Mouse (Mus musculus) neural tube, embryonic 12.5 days (tissue): ENCODE data around the gene Acoxl. TPM values are rescaled to one million over a fixed set of nuclear protein-coding genes. Genes with fewer than 3 reads are reported as not detected.

Experiments
- ATAC-seq: fragments of 200-750 bp; cut with Nextera tagmentation; 2 replicates; pipeline ENCODE4 v1.8.0; 2017; ENCODE audit warnings: low read depth, mild to moderate bottlenecking, moderate TSS enrichment, moderate library complexity; ENCODE audit not compliant: low FRiP score
- H3K27ac ChIP-seq: fragments of 300-500 bp; sonication (generic); 2 replicates; pipeline ENCODE4 v1.5.1; 2016
- H3K27me3 ChIP-seq: fragments of 300-500 bp; sonication (generic); replicated peaks from 2 replicates; pipeline ENCODE4 v1.6.1; 2016; ENCODE audit warnings: mild to moderate bottlenecking
- H3K36me3 ChIP-seq: fragments of 300-500 bp; sonication (generic); 2 replicates; pipeline ENCODE4 v1.6.1; 2016; ENCODE audit warnings: mild to moderate bottlenecking
- H3K4me1 ChIP-seq: fragments of 300-500 bp; sonication (generic); 2 replicates; pipeline ENCODE4 v1.6.1; 2016
- H3K4me2 ChIP-seq: fragments of 300-500 bp; sonication (generic); replicated peaks from 2 replicates; pipeline ENCODE4 v1.6.1; 2016; ENCODE audit warnings: mild to moderate bottlenecking
- H3K4me3 ChIP-seq: fragments of 300-500 bp; sonication (generic); 2 replicates; pipeline ENCODE4 v1.5.1; 2016
- H3K9ac ChIP-seq: fragments of 300-500 bp; sonication (generic); 2 replicates; pipeline ENCODE4 v1.6.1; 2016; ENCODE audit warnings: mild to moderate bottlenecking
- H3K9me3 ChIP-seq: fragments of 300-500 bp; sonication (generic); 2 replicates; pipeline ENCODE4 v1.6.1; 2016; ENCODE audit warnings: mild to moderate bottlenecking
- WGBS: fragments of 180-500 bp; shearing (Covaris S2); methylation state at CpG from one replicate; pipeline ENCODE4 v1.1.7; 2016; 5-methylcytosine and 5-hydroxymethylcytosine counted together
- polyA plus RNA-seq: library from polyadenylated mRNA; unstranded; fragments of >200 nt; fragmentation: Nextera tagmentation; extraction: Ambion mirVana; gene quantifications from 2 replicates; pipeline ENCODE4 v1.2.1, GENCODE M21; 2016

Gene Acoxl
- polyA plus RNA-seq, 1 experiment from 2014 or later = not detected

DNA sequence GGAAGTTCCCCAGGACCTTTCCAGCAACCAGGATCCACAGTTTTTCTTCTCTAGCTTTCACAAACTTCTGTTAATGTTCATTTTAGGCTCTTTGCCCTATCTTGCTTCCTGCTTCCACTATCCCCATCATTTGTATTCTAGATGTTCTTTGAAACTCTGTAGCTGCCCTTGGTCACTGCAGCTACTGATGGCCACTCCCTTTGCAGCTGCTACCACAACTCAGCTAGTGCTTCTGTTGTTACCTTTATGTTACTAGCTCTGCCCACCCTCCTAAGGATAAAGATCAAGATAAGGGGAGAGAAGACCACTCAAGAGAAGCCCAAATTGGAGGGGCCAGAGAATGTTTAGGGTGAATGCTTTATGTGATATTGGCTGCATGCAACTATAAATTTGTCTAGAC is 7.3 kb downstream of the Acoxl start:
- ATAC-seq = no peak
- Histone ChIP-seq H3K9ac (no peak overlapping the region), H3K27me3 (0 out of 2 replicates have a peak, but pooled peaks cover under 1% of the 10 kb centered on the region), H3K4me2 (no peak overlapping the region), H3K4me3 (no peak overlapping the region), H3K9me3 (no peaks in the 10 kb centered on the region), H3K36me3 (no peaks in the 10 kb centered on the region), H3K27ac (no peak overlapping the region), H3K4me1 (no peaks in the 10 kb centered on the region)

DNA sequence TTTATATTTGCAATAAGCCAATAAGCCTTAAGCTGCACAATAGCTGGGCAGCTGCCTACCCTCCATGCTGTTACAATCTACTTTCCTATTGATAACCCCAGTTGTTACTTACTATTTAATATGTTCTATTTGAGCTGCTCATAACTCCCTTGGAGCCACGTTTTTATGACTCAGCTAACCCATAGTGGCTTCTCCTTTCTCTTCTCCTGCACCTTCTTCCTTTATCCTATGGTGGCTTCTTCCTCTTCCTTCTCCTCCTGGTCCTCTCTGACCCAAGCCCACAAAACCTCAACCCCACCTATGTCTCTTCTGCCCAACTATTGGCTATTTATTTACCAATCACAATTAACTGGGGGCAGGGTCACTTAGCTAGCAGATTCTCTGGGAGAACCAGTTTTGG is 7.9 kb downstream of the Acoxl start:
- Histone ChIP-seq H3K9me3 (no peaks in the 10 kb centered on the region), H3K27me3 (no peaks in the 10 kb centered on the region), H3K4me1 (no peaks in the 10 kb centered on the region), H3K4me2 (no peak overlapping the region), H3K4me3 (no peak overlapping the region), H3K9ac (no peak overlapping the region), H3K27ac (no peak overlapping the region), H3K36me3 (no peaks in the 10 kb centered on the region)
- ATAC-seq = no peak
- 27% methylated on average over 1 of the region's 1 CpGs for WGBS

DNA sequence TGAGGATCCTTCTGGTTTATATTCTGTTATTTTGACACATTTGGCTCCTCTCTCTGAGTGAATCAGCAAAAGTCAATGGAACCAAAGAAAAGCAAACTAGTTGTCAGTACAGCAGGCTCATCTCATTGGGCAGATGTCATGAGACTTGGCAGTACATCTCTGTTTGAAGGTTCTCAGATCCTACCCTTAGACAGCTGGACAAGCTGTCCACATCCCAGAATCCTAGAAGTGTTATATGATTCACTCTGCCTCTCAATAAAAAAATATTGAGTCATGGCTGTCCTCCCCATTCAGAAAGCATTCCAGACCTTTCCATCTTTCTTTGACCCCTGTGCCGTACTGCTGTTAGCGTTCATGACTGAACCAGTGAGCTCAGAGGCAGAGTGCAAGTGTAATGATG is 11.7 kb downstream of the Acoxl start:
- WGBS = 90% methylated on average over 2 of the region's 2 CpGs
- H3K9ac ChIP-seq = no peak overlapping the region
- H3K4me3 ChIP-seq = no peak overlapping the region
- no peaks in the 10 kb centered on the region for H3K36me3 ChIP-seq
- no peak overlapping the region for H3K27ac ChIP-seq
- no peaks in the 10 kb centered on the region for H3K9me3 ChIP-seq
- no peak for ATAC-seq
- no peaks in the 10 kb centered on the region for H3K27me3 ChIP-seq
- no peak overlapping the region for H3K4me2 ChIP-seq
- H3K4me1 ChIP-seq = no peaks in the 10 kb centered on the region

DNA sequence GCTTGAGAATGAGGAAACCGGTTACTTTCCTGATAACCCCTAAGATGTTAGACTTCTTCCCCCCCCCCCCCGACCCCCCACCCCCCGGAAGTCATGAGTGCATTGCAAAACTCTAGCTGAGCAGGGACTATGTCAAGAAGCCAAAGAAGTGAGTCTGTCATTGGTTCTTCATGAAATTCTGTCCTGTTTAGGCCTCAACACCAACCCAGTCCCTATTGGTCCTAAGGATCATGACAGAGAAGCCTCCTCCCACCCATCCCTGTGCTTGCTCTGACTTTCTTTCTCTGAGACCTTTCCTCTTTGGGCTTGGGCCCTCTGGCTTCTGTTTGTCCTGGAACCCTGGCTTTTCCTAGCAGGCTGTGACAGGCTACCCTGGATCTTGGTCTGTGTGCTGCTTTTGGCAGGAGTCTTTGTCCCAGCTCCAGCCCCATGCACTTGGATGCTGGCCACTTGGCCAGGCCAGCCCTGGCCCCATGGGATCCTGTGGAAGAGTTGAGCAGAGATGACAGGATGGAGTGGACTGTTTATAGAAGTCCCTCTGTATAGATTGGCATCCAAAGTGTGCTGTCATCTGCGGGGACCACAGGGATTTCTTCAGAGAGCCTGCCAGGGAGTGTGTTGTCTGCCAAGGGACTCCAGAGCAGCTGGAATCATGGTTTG is 15.8 kb downstream of the Acoxl start:
- 60% methylated on average over 4 of the region's 4 CpGs for WGBS
- Histone ChIP-seq H3K9ac (no peak overlapping the region), H3K27ac (no peak overlapping the region), H3K9me3 (no peaks in the 10 kb centered on the region), H3K27me3 (no peaks in the 10 kb centered on the region), H3K4me2 (no peak overlapping the region), H3K4me3 (no peak overlapping the region), H3K4me1 (no peaks in the 10 kb centered on the region), H3K36me3 (no peaks in the 10 kb centered on the region)
- ATAC-seq = no peak

DNA sequence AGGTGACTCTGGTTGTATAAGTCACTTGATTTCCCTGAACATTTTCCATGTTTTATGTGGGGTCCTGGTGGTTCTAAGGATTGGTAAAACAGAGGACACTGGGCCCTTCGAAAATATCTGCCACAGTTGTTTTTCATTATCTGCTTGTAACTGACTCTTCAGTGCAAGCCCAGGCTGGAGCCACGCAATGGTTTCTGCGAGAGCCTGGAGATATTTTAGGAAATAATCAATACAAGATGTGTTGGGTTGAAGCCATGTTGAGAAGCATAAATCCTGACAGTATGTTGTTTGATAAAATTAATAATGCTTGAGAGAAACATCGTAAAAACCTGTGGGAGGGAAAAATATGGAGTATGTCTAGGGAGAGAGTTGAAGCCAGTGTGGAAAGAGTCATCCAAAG is 25.7 kb downstream of the Acoxl start:
- WGBS = 80% methylated on average over 4 of the region's 4 CpGs
- H3K4me3 ChIP-seq = no peak overlapping the region
- no peaks in the 10 kb centered on the region for H3K4me1 ChIP-seq
- no peak overlapping the region for H3K9ac ChIP-seq
- no peak overlapping the region for H3K4me2 ChIP-seq
- no peaks in the 10 kb centered on the region for H3K27me3 ChIP-seq
- no peaks in the 10 kb centered on the region for H3K9me3 ChIP-seq
- H3K27ac ChIP-seq = no peak overlapping the region
- no peak for ATAC-seq
- H3K36me3 ChIP-seq = no peaks in the 10 kb centered on the region

DNA sequence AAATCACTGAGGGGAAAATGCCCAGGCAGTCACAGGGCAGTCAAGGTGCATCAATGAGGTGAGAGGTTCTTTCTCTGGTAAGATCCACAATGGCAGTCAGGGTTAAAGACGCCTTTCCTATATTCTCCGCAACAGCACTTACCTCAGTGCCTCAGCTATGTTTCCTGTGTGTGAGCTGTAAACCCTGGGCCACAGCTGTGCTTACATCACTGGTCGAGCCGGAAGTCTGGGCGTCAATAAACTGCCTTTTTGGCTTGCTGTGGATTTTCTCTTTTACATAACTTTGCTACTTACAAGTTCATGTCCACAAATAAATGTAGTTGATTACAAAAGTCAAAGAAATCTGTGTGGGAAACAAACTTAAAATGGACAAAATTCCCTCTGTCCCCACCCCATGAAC is 42.4 kb downstream of the Acoxl start:
- H3K27ac ChIP-seq = no peak overlapping the region
- H3K27me3 ChIP-seq = no peaks in the 10 kb centered on the region
- 82% methylated on average over 5 of the region's 5 CpGs for WGBS
- H3K9me3 ChIP-seq = no peaks in the 10 kb centered on the region
- H3K9ac ChIP-seq = no peak overlapping the region
- no peaks in the 10 kb centered on the region for H3K36me3 ChIP-seq
- no peak for ATAC-seq
- H3K4me1 ChIP-seq = no peaks in the 10 kb centered on the region
- H3K4me2 ChIP-seq = no peak overlapping the region
- H3K4me3 ChIP-seq = no peak overlapping the region

DNA sequence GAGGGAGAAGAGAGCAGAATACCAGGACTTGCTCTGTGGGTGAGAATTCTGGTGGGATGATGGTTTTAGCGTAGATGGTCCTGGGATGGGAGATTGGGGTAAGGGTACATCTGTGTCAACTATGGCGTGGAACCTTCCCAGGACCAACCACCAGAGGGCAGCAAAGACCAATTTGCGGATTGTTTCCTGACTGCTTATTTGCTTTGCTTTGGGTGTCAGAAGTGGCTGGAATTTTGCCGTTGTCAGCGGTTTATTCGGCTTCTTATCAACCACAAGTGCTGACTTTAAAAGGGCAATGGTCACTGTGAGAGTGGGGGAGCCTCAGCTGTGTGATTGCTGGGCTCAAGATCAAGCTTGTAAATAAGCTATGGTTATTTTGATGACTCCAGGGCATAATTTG is 50.8 kb downstream of the Acoxl start:
- 7% methylated on average over 6 of the region's 6 CpGs for WGBS
- no peak overlapping the region for H3K4me2 ChIP-seq
- H3K4me1 ChIP-seq = no peaks in the 10 kb centered on the region
- ATAC-seq = peak; percentile 80
- no peaks in the 10 kb centered on the region for H3K36me3 ChIP-seq
- no peak overlapping the region for H3K9ac ChIP-seq
- H3K27ac ChIP-seq = no peak overlapping the region
- H3K4me3 ChIP-seq = no peak overlapping the region
- 0 out of 2 replicates have a peak, but pooled peaks cover 3% of the 10 kb centered on the region for H3K27me3 ChIP-seq
- no peaks in the 10 kb centered on the region for H3K9me3 ChIP-seq

DNA sequence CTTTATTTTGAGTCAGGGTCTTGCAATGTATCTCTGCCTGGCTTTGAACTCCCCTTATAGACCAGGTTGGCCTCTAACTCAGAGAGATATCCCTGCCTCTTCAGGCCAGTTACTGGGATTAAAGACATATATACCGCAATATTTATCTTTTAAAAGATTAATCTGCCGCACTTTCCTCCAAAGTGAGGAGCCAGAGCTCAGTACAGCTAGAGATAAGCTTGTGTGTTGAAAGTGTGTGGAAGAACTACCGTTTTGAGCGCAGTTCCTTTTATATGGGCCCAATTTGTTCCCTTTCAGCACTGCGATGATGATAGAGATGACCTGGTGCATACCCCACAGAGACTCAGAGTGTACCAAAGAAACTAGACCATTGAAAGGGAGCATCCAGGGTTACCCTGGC is 51.3 kb downstream of the Acoxl start:
- WGBS = 91% methylated on average over 5 of the region's 5 CpGs
- no peak for ATAC-seq
- H3K9me3 ChIP-seq = no peaks in the 10 kb centered on the region
- H3K4me1 ChIP-seq = no peaks in the 10 kb centered on the region
- 0 out of 2 replicates have a peak, but pooled peaks cover 3% of the 10 kb centered on the region for H3K27me3 ChIP-seq
- H3K36me3 ChIP-seq = no peaks in the 10 kb centered on the region
- no peak overlapping the region for H3K27ac ChIP-seq
- no peak overlapping the region for H3K9ac ChIP-seq
- no peak overlapping the region for H3K4me3 ChIP-seq
- no peak overlapping the region for H3K4me2 ChIP-seq

DNA sequence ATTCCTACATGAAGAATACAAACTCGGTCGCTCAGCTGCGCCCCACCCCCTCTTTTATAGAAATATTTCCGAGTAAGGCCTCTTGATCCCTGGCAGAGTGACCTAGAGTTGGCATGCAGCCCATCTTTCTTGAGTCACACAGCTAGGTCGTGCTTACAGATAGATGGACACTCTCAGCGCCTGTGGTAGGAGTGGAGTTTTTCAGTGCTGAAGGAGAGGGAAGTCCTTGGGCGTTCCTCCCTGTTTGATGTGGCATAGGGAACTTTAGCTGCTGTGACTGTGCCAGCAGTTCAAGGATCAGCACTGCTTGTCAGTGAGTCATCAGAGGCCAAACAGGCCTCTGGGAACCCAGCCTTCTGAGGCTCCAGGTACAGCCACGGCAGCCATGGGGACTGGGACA is 51.9 kb downstream of the Acoxl start:
- 86% methylated on average over 8 of the region's 8 CpGs for WGBS
- ATAC-seq = no peak

DNA sequence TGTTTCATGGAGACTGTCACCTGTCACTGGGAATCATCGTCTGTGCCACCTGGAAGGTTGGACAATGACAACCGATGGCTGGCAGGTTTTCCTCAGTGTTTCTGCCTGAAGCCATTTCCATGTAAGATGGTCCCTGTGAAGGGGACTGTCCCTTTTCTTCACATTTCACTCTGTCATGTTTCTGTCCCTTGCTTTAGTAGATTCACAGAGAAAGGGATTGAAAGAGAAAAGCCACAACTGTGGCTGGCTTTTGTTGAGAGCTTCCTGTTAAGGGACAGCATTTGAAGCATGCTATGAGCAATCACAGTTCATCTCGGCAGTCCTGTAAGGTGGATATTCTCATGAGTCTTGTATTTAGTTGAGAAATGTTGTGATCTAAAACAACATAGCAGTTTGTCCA is 52.4 kb downstream of the Acoxl start:
- no peak for ATAC-seq
- WGBS = 88% methylated on average over 3 of the region's 3 CpGs
- no peak overlapping the region for H3K4me3 ChIP-seq

More for the DNA sequence above, 51.9 kb downstream of the Acoxl start:
- no peaks in the 10 kb centered on the region for H3K9me3 ChIP-seq
- no peak overlapping the region for H3K27ac ChIP-seq
- no peaks in the 10 kb centered on the region for H3K36me3 ChIP-seq
- H3K4me3 ChIP-seq = no peak overlapping the region
- no peak overlapping the region for H3K4me2 ChIP-seq
- 0 out of 2 replicates have a peak, but pooled peaks cover 3% of the 10 kb centered on the region for H3K27me3 ChIP-seq
- no peak overlapping the region for H3K9ac ChIP-seq
- H3K4me1 ChIP-seq = no peaks in the 10 kb centered on the region

DNA sequence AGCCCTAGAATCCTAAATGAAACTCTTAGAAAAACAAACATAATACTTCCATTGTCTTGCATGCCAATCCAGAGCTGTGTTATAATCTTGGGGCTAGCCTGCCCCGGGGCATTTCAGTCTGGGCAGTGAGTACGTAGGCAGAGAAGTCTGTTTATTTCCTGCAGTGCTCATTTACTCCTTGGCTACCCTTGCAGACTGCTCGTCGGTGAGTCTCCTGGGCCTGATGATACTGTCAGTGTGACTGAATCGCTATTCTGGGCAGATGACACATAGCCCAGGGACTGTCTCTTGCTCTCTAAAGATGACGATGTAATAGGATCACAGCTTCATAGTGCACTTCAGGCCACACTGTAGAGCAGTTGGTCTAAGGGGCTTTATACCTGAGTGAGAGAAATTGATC is 56.2 kb downstream of the Acoxl start:
- H3K4me2 ChIP-seq = no peak overlapping the region
- H3K4me1 ChIP-seq = no peaks in the 10 kb centered on the region
- WGBS = 50% methylated on average over 6 of the region's 6 CpGs
- H3K4me3 ChIP-seq = no peak overlapping the region
- no peak overlapping the region for H3K9ac ChIP-seq
- H3K9me3 ChIP-seq = no peaks in the 10 kb centered on the region
- ATAC-seq = no peak
- no peak overlapping the region for H3K27ac ChIP-seq
- H3K36me3 ChIP-seq = no peaks in the 10 kb centered on the region
- no peaks in the 10 kb centered on the region for H3K27me3 ChIP-seq

More for the DNA sequence above, 52.4 kb downstream of the Acoxl start:
- Histone ChIP-seq H3K36me3 (no peaks in the 10 kb centered on the region), H3K9ac (no peak overlapping the region), H3K4me2 (no peak overlapping the region), H3K4me1 (no peaks in the 10 kb centered on the region), H3K9me3 (no peaks in the 10 kb centered on the region), H3K27ac (no peak overlapping the region), H3K27me3 (0 out of 2 replicates have a peak, but pooled peaks cover 3% of the 10 kb centered on the region)

DNA sequence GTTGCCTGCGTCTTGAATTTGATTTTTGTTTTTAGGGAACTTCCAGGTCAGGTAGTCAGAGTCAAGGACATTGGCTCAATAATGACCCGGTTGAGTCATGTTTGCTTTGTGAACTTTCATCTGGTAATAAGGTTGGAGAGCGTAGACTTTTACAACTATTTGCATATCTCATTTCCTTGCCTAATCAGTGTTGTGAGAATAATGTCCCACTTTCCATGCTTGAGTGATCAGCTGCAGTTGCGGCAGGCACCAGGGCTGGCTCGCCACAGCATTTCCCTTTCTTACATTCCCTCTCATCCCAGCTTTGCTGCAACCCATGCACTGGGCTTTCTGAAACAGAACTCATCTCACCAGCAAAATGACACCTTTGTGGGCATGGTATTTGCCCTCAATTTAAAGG is 59.0 kb downstream of the Acoxl start:
- H3K4me3 ChIP-seq = no peak overlapping the region
- H3K9ac ChIP-seq = no peak overlapping the region
- H3K4me2 ChIP-seq = no peak overlapping the region
- H3K27me3 ChIP-seq = no peaks in the 10 kb centered on the region
- no peaks in the 10 kb centered on the region for H3K36me3 ChIP-seq
- no peak for ATAC-seq
- H3K9me3 ChIP-seq = no peaks in the 10 kb centered on the region
- WGBS = 78% methylated on average over 5 of the region's 5 CpGs
- H3K4me1 ChIP-seq = no peaks in the 10 kb centered on the region
- H3K27ac ChIP-seq = no peak overlapping the region

DNA sequence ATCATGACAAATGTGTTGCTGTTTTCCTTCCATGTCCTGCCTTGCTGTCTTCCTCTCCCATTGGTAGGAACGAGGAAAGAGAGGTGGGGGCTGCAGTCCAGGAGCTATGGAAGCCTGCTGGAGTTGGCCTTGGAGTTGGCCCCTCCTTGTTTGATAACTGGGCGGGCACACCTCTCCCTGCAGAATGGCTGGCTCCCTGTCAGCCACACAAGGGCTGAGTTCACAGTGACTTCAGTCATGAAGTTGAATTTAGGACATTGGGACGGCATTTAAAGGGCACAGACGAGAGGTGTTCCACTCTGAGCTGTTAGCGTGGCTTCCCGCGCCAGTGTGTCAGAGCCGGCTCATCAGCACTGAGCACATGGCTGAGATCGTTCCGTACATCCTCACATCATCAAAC is 66.2 kb downstream of the Acoxl start:
- Histone ChIP-seq H3K4me2 (no peak overlapping the region), H3K9me3 (no peaks in the 10 kb centered on the region), H3K27me3 (no peaks in the 10 kb centered on the region), H3K9ac (no peak overlapping the region), H3K4me1 (peaks cover 12% of the 10 kb centered on the region), H3K27ac (no peak overlapping the region), H3K4me3 (no peak overlapping the region), H3K36me3 (no peaks in the 10 kb centered on the region)
- no peak for ATAC-seq
- WGBS = 82% methylated on average over 10 of the region's 10 CpGs
